In genomic region chr10:78426117-78426735, GRCm38 (mm10) we compare ENCODE assay signal across 8 mouse cellular contexts. TPM values are rescaled to one million over a fixed set of nuclear protein-coding genes. Genes with fewer than 3 reads are reported as not detected.
DNase-seq lines count a peak whose midpoint lies in the region; ATAC-seq and TF ChIP-seq lines count a peak whose summit lies in the region.

No protein-coding gene starts in this region.

- peak overlapping the region; percentile 58 for H3K4me2 ChIP-seq in CH12.LX (ENCODE audit: insufficient read depth, low read depth, poor library complexity, severe bottlenecking)
- H3K4me2 ChIP-seq in forebrain, embryonic 11.5 days (ENCODE audit: low read depth, low read length, severe bottlenecking), result peak overlapping the region; percentile 81
- peak overlapping the region; percentile 84 for H3K4me2 ChIP-seq in hindbrain, embryonic 16.5 days (ENCODE audit: low read length)
- peak overlapping the region; percentile 76 for H3K4me2 ChIP-seq in lung, embryonic 14.5 days

- no peak for TF ChIP-seq RAD21 in CH12.LX (IDR thresholded peaks at IDR 0.05; ENCODE audit: low read depth, low read length)

- no peaks in the 10 kb centered on the region for H3K79me2 ChIP-seq in CH12.LX (replicated peaks; ENCODE audit: control insufficient read depth, extremely low read depth, insufficient read depth, poor library complexity, severe bottlenecking)

- no peak for TF ChIP-seq EP300 in CH12.LX (IDR thresholded peaks at IDR 0.05; ENCODE audit: low read length)

- H3K36me3 ChIP-seq in CH12.LX (replicated peaks in 1 of 2; ENCODE audit: control insufficient read depth in 1 of 2, insufficient read depth in 1 of 2, low read length in 1 of 2), result peaks cover 18 to 25% of the 10 kb centered on the region in 2 experiments
- no peaks in the 10 kb centered on the region; the same call in 1 of the 2 replicates for H3K36me3 ChIP-seq in forebrain, embryonic 11.5 days (ENCODE audit: control insufficient read depth, insufficient read depth, low read length)
- peaks cover 16% of the 10 kb centered on the region for H3K36me3 ChIP-seq in hindbrain, embryonic 16.5 days (ENCODE audit: control insufficient read depth, insufficient read depth, low read length)
- peaks cover 20% of the 10 kb centered on the region for H3K36me3 ChIP-seq in lung, embryonic 14.5 days (ENCODE audit: insufficient read depth)

- peak overlapping the region; percentile 44 for H3K9ac ChIP-seq in CH12.LX (ENCODE audit: insufficient read depth, low read depth)
- peak overlapping the region; percentile 79 for H3K9ac ChIP-seq in forebrain, embryonic 11.5 days (ENCODE audit: low read length)
- peak overlapping the region; percentile 96 for H3K9ac ChIP-seq in hindbrain, embryonic 16.5 days (ENCODE audit: low read depth, low read length)
- peak overlapping the region; percentile 91 for H3K9ac ChIP-seq in lung, embryonic 14.5 days

- intact Hi-C loops in gastrocnemius, postnatal 36 days (cut with DNase I), result no loop called here

- WGBS in forebrain, embryonic 11.5 days, result 48% methylated on average over 6 of the region's 6 CpGs
- 50% methylated on average over 6 of the region's 6 CpGs for WGBS in hindbrain, embryonic 16.5 days
- WGBS in lung, embryonic 14.5 days, result 32% methylated on average over 6 of the region's 6 CpGs
- 46% methylated on average over 6 of the region's 6 CpGs for WGBS in olfactory bulb, adult 2 months

- peak overlapping the region; percentile 71 to 95 (median 80) for H3K4me3 ChIP-seq in CH12.LX (replicated peaks in 1 of 3; ENCODE audit: low read depth in 2 of 3, low read length in 2 of 3, poor library complexity in 1 of 3)
- peak overlapping the region; percentile 74 for H3K4me3 ChIP-seq in forebrain, embryonic 11.5 days (ENCODE audit: low read depth, low read length)
- H3K4me3 ChIP-seq in hindbrain, embryonic 16.5 days (ENCODE audit: low read length), result peak overlapping the region; percentile 87
- peak overlapping the region; percentile 77 for H3K4me3 ChIP-seq in lung, embryonic 14.5 days (ENCODE audit: low read depth, low read length)
- H3K4me3 ChIP-seq in olfactory bulb, adult 2 months (ENCODE audit: insufficient read depth, low read depth, low read length), result peak overlapping the region; percentile 65

- no peak for TF ChIP-seq POLR2A in CH12.LX (IDR thresholded peaks at IDR 0.05; ENCODE audit: low read depth, low read length)
- TF ChIP-seq POLR2A in olfactory bulb, adult 2 months (IDR thresholded peaks at IDR 0.05; ENCODE audit: insufficient read depth, low read depth, low read length), result no peak

- peak; percentile 48 for DNase-seq in adrenal gland, adult 2 months
- no peak for DNase-seq in adrenal gland, adult 8-10 months
- no peak for DNase-seq in CH12.LX (ENCODE audit: extremely low read depth)
- DNase-seq in forebrain, embryonic 11.5 days (ENCODE audit: low spot score), result no peak
- DNase-seq in lung, embryonic 14.5 days, result peak; percentile 40
- DNase-seq in gastrocnemius, postnatal 36 days, result no peak

- H3K9me3 ChIP-seq in CH12.LX (replicated peaks; ENCODE audit: low read length), result no peaks in the 10 kb centered on the region
- no peaks in the 10 kb centered on the region for H3K9me3 ChIP-seq in forebrain, embryonic 11.5 days (ENCODE audit: control insufficient read depth, low read length)
- H3K9me3 ChIP-seq in hindbrain, embryonic 16.5 days (ENCODE audit: control insufficient read depth, low read length), result no peaks in the 10 kb centered on the region
- no peaks in the 10 kb centered on the region for H3K9me3 ChIP-seq in lung, embryonic 14.5 days (ENCODE audit: low read depth, low read length)

- H3K4me1 ChIP-seq in CH12.LX (ENCODE audit: control insufficient read depth in 1 of 2, insufficient read depth in 2 of 2), result peaks cover 11 to 68% of the 10 kb centered on the region in 2 experiments
- 0 out of 2 replicates have a peak, but pooled peaks cover 3% of the 10 kb centered on the region for H3K4me1 ChIP-seq in forebrain, embryonic 11.5 days (replicated peaks; ENCODE audit: control insufficient read depth, insufficient read depth, low read length)
- H3K4me1 ChIP-seq in hindbrain, embryonic 16.5 days (ENCODE audit: control insufficient read depth, insufficient read depth, low read depth, low read length), result peaks cover 5% of the 10 kb centered on the region; the same call in 1 of the 2 replicates
- H3K4me1 ChIP-seq in lung, embryonic 14.5 days (ENCODE audit: insufficient read depth), result 0 out of 2 replicates have a peak, but pooled peaks cover 6% of the 10 kb centered on the region
- peaks cover 5% of the 10 kb centered on the region; the same call in 1 of the 2 replicates for H3K4me1 ChIP-seq in olfactory bulb, adult 2 months (ENCODE audit: control insufficient read depth, insufficient read depth, low read length)

- TF ChIP-seq CTCF in CH12.LX (conservative IDR thresholded peaks at IDR 0.05 in 1 of 2, IDR thresholded peaks at IDR 0.05 in 1 of 2; ENCODE audit: low read depth in 2 of 2, low read length in 2 of 2), result no peak
- TF ChIP-seq CTCF in lung, embryonic 14.5 days (IDR thresholded peaks at IDR 0.05; ENCODE audit: low read depth), result no peak
- no peak for TF ChIP-seq CTCF in olfactory bulb, adult 2 months (IDR thresholded peaks at IDR 0.05; ENCODE audit: insufficient read depth, low read depth, low read length)

- in situ Hi-C loops in CH12.LX (cut with MboI; ENCODE audit: low pct_ligation_motif_present, low pct_unique_long_range_greater_than_20kb, low sequenced_read_pairs), result no loop called here

- H3K27ac ChIP-seq in CH12.LX (ENCODE audit: insufficient read depth, low read depth), result no peak overlapping the region
- H3K27ac ChIP-seq in forebrain, embryonic 11.5 days (ENCODE audit: low read depth, low read length), result no peak overlapping the region
- H3K27ac ChIP-seq in hindbrain, embryonic 16.5 days (ENCODE audit: low read depth, low read length), result peak overlapping the region; percentile 78
- peak overlapping the region; percentile 81 for H3K27ac ChIP-seq in lung, embryonic 14.5 days (ENCODE audit: low read depth)
- H3K27ac ChIP-seq in olfactory bulb, adult 2 months (ENCODE audit: insufficient read depth, low read depth, low read length), result peak overlapping the region; percentile 13; the same call in 1 of the 2 replicates

- dilution Hi-C loops in CH12.LX (cut with MboI; ENCODE audit: extremely low pct_ligation_motif_present, extremely low pct_unique_long_range_greater_than_20kb, low sequenced_read_pairs), result no loop called here

- 0 out of 2 replicates have a peak, but pooled peaks have one; percentile 3 for ATAC-seq in forebrain, embryonic 11.5 days (replicated peaks; ENCODE audit: low FRiP score)
- peak; percentile 5; the same call in 1 of the 2 replicates for ATAC-seq in hindbrain, embryonic 16.5 days
- peak; percentile 30 for ATAC-seq in lung, embryonic 14.5 days (ENCODE audit: insufficient read depth)

- no peaks in the 10 kb centered on the region for H3K27me3 ChIP-seq in CH12.LX (replicated peaks)
- H3K27me3 ChIP-seq in forebrain, embryonic 11.5 days (ENCODE audit: control insufficient read depth, insufficient read depth, low read length), result no peaks in the 10 kb centered on the region
- no peaks in the 10 kb centered on the region for H3K27me3 ChIP-seq in hindbrain, embryonic 16.5 days (replicated peaks; ENCODE audit: control insufficient read depth, insufficient read depth, low read length)
- no peaks in the 10 kb centered on the region for H3K27me3 ChIP-seq in lung, embryonic 14.5 days (ENCODE audit: insufficient read depth, low read length)

TF ChIP-seq in CH12.LX, 34 proteins besides CTCF, POLR2A, EP300 and RAD21 (continues in another document):
- no peak for TF ChIP-seq POLR2AphosphoS2 (IDR thresholded peaks at IDR 0.05; ENCODE audit: low read depth, low read length)

RNA-seq across cellular contexts. Expression of gene Cstb, which starts 0.8 kb away (rescaled TPM):
- 100 to 1,000 TPM; 380 to 402 TPM for total RNA-seq in adrenal gland, adult 2 months (2021)
- 67.7 and 81.7 TPM in 2 replicates for polyA plus RNA-seq in adrenal gland, adult 2 months (2012; rRNA removed)
- 100 to 1,000 TPM; 276 to 340 (median 329) TPM for total RNA-seq in adrenal gland, adult 8-10 months (2022)
- total RNA-seq in CH12.LX (2012; rRNA removed), result 124 and 139 TPM in 2 replicates
- 226 and 239 TPM in 2 replicates for total RNA-seq in CH12.LX (2014; rRNA removed)
- 194 and 206 TPM in 2 replicates for polyA plus RNA-seq in CH12.LX (2012; ENCODE audit: insufficient read length, low read depth)
- 104 and 112 TPM in 2 replicates for polyA plus RNA-seq in forebrain, embryonic 11.5 days (2014; fragmentation: Nextera tagmentation; extraction: Ambion mirVana)
- 86.1 and 102 TPM in 2 replicates for polyA plus RNA-seq in hindbrain, embryonic 16.5 days (2015; fragmentation: Nextera tagmentation; extraction: Ambion mirVana)
- 201 and 211 TPM in 2 replicates for polyA plus RNA-seq in lung, embryonic 14.5 days (2014; fragmentation: Nextera tagmentation; extraction: Ambion mirVana)
- polyA plus RNA-seq in olfactory bulb, adult 2 months (2012; ENCODE audit: insufficient read depth, insufficient read length, low replicate concordance, missing spikeins), result 1,067 TPM in 1 of 2 replicates, not detected in the other
- total RNA-seq in gastrocnemius, postnatal 36 days (2021), result 10 to 100 TPM; 13.6 to 13.8 TPM

RNA-seq across cellular contexts. Expression of gene Rrp1, which starts 13.4 kb away (rescaled TPM):
- total RNA-seq in adrenal gland, adult 2 months (2021), result 100 to 1,000 TPM; 234 to 244 TPM
- polyA plus RNA-seq in adrenal gland, adult 2 months (2012; rRNA removed), result 52.6 and 73.7 TPM in 2 replicates
- total RNA-seq in adrenal gland, adult 8-10 months (2022), result 100 to 1,000 TPM; 215 to 262 (median 251) TPM
- total RNA-seq in CH12.LX (2012; rRNA removed) (189 and 203 TPM in 2 replicates), CH12.LX (2014; rRNA removed) (127 and 138 TPM in 2 replicates)
- polyA plus RNA-seq in CH12.LX (2012; ENCODE audit: insufficient read length, low read depth), result 327 and 659 TPM in 2 replicates
- 290 and 324 TPM in 2 replicates for polyA plus RNA-seq in forebrain, embryonic 11.5 days (2014; fragmentation: Nextera tagmentation; extraction: Ambion mirVana)
- polyA plus RNA-seq in hindbrain, embryonic 16.5 days (2015; fragmentation: Nextera tagmentation; extraction: Ambion mirVana), result 422 and 440 TPM in 2 replicates
- polyA plus RNA-seq in lung, embryonic 14.5 days (2014; fragmentation: Nextera tagmentation; extraction: Ambion mirVana), result 239 and 249 TPM in 2 replicates
- polyA plus RNA-seq in olfactory bulb, adult 2 months (2012; ENCODE audit: insufficient read depth, insufficient read length, low replicate concordance, missing spikeins), result 444 TPM in 1 of 2 replicates, not detected in the other
- total RNA-seq in gastrocnemius, postnatal 36 days (2021), result 10 to 100 TPM; 53.3 to 63.7 TPM

RNA-seq across cellular contexts. Expression of gene Pdxk, which starts 38.5 kb away (rescaled TPM):
- total RNA-seq in adrenal gland, adult 2 months (2021), result 10 to 100 TPM; 21.7 to 31.2 TPM
- 18.7 and 21.3 TPM in 2 replicates for polyA plus RNA-seq in adrenal gland, adult 2 months (2012; rRNA removed)
- 10 to 100 TPM; 31.7 to 46.1 (median 42.1) TPM for total RNA-seq in adrenal gland, adult 8-10 months (2022)
- total RNA-seq in CH12.LX (2012; rRNA removed) (6.4 and 8.4 TPM in 2 replicates), CH12.LX (2014; rRNA removed) (4.3 TPM in 2 replicates)
- polyA plus RNA-seq in CH12.LX (2012; ENCODE audit: insufficient read length, low read depth), result 6.3 and 6.8 TPM in 2 replicates
- polyA plus RNA-seq in forebrain, embryonic 11.5 days (2014; fragmentation: Nextera tagmentation; extraction: Ambion mirVana), result 8.0 and 9.2 TPM in 2 replicates
- polyA plus RNA-seq in hindbrain, embryonic 16.5 days (2015; fragmentation: Nextera tagmentation; extraction: Ambion mirVana), result 52.5 and 59.5 TPM in 2 replicates
- polyA plus RNA-seq in lung, embryonic 14.5 days (2014; fragmentation: Nextera tagmentation; extraction: Ambion mirVana), result 5.9 and 6.9 TPM in 2 replicates
- not detected in 2 replicates for polyA plus RNA-seq in olfactory bulb, adult 2 months (2012; ENCODE audit: insufficient read depth, insufficient read length, low replicate concordance, missing spikeins)
- total RNA-seq in gastrocnemius, postnatal 36 days (2021), result 1 to 10 TPM; 5.1 to 6.6 TPM

Comparison
In these comparisons a context has a peak if more than half of its experiments do, and no peak if none do; other contexts are left out.
1. DNase-seq: peak in adrenal gland, adult 2 months (single experiment) and lung, embryonic 14.5 days (single experiment); none in adrenal gland, adult 8-10 months (single experiment), CH12.LX (single experiment), forebrain, embryonic 11.5 days (single experiment) and gastrocnemius, postnatal 36 days (0 of 2).
2. H3K27ac ChIP-seq: peak in hindbrain, embryonic 16.5 days (single experiment), lung, embryonic 14.5 days (single experiment) and olfactory bulb, adult 2 months (single experiment); none in CH12.LX (single experiment) and forebrain, embryonic 11.5 days (single experiment).
3. H3K9ac ChIP-seq: peak in every context shown above with its lines; median percentile 96 in hindbrain, embryonic 16.5 days; 91 in lung, embryonic 14.5 days; 79 in forebrain, embryonic 11.5 days; 44 in CH12.LX.
4. Peak in every context shown above with its lines, with median percentiles within 50 percentile points of each other: H3K4me2 ChIP-seq, H3K4me3 ChIP-seq and ATAC-seq.